Mouse (Mus musculus): ENCODE measurements around the gene Tmem45a. TPM values are rescaled to one million over a fixed set of nuclear protein-coding genes. Genes with fewer than 3 reads are reported as not detected.

Tmem45a gene
- polyA plus RNA-seq (2014; fragmentation: Illumina TruSeq; extraction: RNeasy Lipid Tissue Mini Kit (QIAGEN cat#74804)): 91.8 TPM

DNA sequence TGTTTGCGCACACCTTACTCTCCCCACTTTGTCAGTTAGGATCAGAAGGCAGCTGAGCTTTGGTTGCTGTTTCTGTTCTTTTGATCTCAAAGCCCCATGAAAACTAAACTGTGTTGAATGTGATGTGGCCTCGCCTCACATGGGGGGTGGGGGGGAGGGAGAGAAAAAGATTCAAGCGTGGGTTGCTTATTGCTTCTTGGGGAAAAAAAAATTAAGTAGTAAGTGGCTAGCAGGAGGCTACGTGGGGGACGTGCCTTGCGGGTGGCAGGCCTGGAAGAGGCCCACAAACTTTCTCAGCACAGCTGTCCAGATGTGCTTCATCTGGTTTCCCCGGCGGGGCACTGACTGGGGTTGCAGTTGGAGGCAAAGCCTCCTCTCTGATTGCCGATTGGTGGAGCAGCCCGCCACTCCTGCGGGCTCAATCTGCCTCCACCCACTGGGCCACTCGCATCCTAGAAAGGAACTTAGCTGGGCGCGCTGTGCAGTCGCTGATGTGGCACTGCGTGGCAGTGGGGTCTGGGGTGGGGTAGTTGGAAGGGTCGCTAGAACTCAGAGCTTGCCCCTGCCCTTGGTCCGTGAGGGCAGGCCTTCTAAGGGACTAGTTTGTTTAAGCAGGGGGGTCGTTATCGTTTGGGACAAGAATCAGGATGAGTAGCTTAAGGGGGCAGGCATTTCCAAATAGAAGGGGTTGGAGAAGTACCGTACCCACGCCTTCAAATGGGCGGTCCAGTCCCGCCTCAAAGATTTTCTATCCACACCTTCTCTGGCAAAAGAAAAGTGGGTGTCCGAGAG lies at the start of gene Tmem45a:
TSS of gene Tmem45a (minus strand) at position 343 of the 792 bp plus-strand sequence.

DNA sequence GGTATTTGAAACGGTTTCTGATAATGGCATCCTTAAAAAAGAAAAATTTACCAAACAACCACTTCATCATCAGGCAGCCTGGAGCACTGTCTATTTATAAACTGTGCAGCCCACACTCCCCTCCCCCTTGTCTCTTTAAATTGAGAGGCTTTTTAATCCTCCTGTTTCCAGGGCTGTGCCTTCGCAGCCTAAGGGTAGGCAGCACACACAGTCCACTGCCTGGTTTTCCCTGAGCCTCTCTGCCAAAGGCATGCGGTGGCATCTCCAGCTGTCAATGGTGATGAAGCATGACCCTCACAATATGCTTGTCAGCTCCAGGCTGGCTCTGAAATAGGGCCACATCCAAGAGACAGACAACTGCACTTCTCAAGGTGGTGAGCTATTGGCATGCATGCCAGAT lies 42.1 kb upstream of the Tmem45a start, which contains the start of gene Lnp1:
TSS of gene Lnp1 (minus strand) at position 39 of the 400 bp plus-strand sequence.

GRCm38 (mm10) chr16:56795481-56796139 lies 90.4 kb downstream of the Tmem45a start, which contains the start of gene Adgrg7:
Gene Adgrg7, minus strand, starts transcription at chr16:56795855.

Other genes starting within 250 kb of the Tmem45a start
- 535 TPM for gene Tfg, start 168.7 kb downstream of the Tmem45a start, polyA plus RNA-seq (2014; fragmentation: Illumina TruSeq; extraction: RNeasy Lipid Tissue Mini Kit (QIAGEN cat#74804))
- 47.8 TPM for gene Adgrg7, start 90.3 kb downstream of the Tmem45a start, polyA plus RNA-seq (2014; fragmentation: Illumina TruSeq; extraction: RNeasy Lipid Tissue Mini Kit (QIAGEN cat#74804))
- gene Lnp1, start 41.9 kb upstream of the Tmem45a start, polyA plus RNA-seq (2014; fragmentation: Illumina TruSeq; extraction: RNeasy Lipid Tissue Mini Kit (QIAGEN cat#74804)): not detected
- not detected for gene Tmem45a2, start 185.2 kb upstream of the Tmem45a start, polyA plus RNA-seq (2014; fragmentation: Illumina TruSeq; extraction: RNeasy Lipid Tissue Mini Kit (QIAGEN cat#74804))
- 162 TPM for gene Tomm70a, start 235.5 kb upstream of the Tmem45a start, polyA plus RNA-seq (2014; fragmentation: Illumina TruSeq; extraction: RNeasy Lipid Tissue Mini Kit (QIAGEN cat#74804))